Mouse (Mus musculus): ENCODE data around the gene Bri3bp. TPM values are rescaled to one million over a fixed set of nuclear protein-coding genes. Genes with fewer than 3 reads are reported as not detected.
A peak's percentile ranks its signal among the peaks of the same experiment; 100 is the strongest.

Bri3bp gene
- polyA plus RNA-seq, 1 experiment from 2014 or later, result 12.8 TPM

DNA sequence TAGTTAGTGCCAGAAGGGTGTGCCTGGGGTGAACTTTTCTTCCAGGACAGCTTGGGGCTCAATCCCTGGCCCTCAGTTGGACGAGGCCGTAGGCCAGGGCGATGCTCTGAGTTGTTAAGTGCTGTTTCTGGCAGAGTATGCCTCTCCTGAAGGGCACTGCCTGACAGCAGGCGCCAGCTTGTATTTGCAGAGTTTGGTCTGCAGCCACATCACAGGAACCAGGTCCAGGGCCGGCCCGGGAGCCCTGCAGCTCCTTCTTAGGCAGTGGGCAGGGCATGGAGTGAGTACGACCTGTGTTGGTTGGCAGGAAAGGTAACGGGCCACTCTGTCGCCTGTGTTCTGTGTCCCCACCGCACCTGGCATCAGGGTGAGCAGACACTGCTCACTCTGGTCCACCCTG lies 49.7 kb downstream of the Bri3bp start:
- TF ChIP-seq CTCF (IDR thresholded peaks at IDR 0.05) (no peak), EP300 (IDR thresholded peaks at IDR 0.05) (no peak)
- Histone ChIP-seq H3K4me2 (replicated peaks; ENCODE audit: low read depth, low read length) (no peak overlapping the region), H3K9me3 (ENCODE audit: low read length) (no peaks in the 10 kb centered on the region), H3K27ac (ENCODE audit: low read length) (no peak overlapping the region), H3K9ac (replicated peaks; ENCODE audit: low read depth) (no peak overlapping the region), H3K36me3 (ENCODE audit: insufficient read depth, low read length) (no peaks in the 10 kb centered on the region), H3K27me3 (replicated peaks; ENCODE audit: insufficient read depth, low read length) (no peaks in the 10 kb centered on the region), H3K4me1 (ENCODE audit: insufficient read depth, low read depth, low read length) (no peaks in the 10 kb centered on the region), H3K4me3 (ENCODE audit: low read depth, low read length) (no peak overlapping the region)
- DNase-seq (ENCODE audit: low spot score), result no peak
- ATAC-seq, result no peak
- 84% methylated on average over 10 of the region's 10 CpGs for WGBS

DNA sequence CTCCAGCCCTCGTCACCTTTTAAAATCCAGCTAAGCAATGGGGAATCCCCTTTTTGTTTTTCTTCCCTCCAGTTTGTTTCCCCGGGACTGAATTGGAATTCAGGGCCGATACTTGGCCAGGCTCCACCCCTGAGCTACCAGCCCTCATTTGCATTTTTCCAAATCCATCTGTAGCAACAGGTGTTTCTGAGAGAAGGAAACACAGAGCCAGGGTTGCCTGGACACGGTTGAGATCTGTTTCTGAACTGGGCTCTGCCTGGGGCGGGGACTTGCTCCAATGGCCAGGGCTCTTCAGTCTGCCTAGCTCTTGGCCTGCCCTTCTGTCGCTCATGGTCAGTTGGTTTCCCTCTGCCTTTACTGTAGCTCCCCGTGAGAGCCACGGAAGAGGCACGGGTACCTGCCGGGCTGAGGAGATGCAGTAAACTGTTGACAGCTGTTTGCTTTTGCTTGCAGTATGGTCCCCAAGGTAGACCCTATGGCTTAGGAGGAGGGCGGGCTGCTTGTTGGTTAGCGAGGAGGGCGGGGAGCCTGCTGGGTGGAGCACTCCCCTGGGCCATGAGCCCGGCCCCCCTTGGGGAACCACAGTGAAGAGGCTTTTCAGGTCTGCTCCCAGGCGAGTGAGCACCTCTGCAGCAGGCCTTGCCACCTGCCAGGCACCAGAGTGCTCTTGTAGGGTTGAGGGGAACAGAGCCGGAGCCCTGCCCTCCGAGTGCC lies 51.2 kb downstream of the Bri3bp start:
- H3K4me2 ChIP-seq (replicated peaks; ENCODE audit: low read depth, low read length), result no peak overlapping the region
- ATAC-seq, result peak; percentile 33

DNA sequence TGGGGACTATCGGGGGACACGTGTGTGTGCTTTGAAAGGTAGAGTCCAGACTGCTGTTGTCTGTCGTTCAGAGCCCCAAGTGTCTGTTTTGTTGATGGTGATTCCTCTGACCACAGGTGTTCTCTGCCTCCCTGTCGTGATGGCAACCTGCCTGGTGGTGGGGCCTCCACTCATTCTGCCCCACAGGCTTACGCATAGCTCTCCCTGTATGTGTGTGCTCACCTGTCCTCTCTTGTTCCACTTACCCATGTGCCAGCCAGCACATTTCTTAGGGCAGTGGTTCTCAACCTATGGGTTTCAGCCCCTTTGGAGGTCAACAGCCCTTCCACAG lies 51.7 kb downstream of the Bri3bp start:
- no peaks in the 10 kb centered on the region for H3K27me3 ChIP-seq (replicated peaks; ENCODE audit: insufficient read depth, low read length)
- no peak for TF ChIP-seq EP300 (IDR thresholded peaks at IDR 0.05)
- H3K4me3 ChIP-seq (ENCODE audit: low read depth, low read length), result no peak overlapping the region
- H3K27ac ChIP-seq (ENCODE audit: low read length), result no peak overlapping the region
- H3K4me1 ChIP-seq (ENCODE audit: insufficient read depth, low read depth, low read length), result no peaks in the 10 kb centered on the region
- H3K4me2 ChIP-seq (replicated peaks; ENCODE audit: low read depth, low read length), result no peak overlapping the region
- H3K36me3 ChIP-seq (ENCODE audit: insufficient read depth, low read length), result no peaks in the 10 kb centered on the region
- no peak overlapping the region for H3K9ac ChIP-seq (replicated peaks; ENCODE audit: low read depth)
- 70% methylated on average over 5 of the region's 5 CpGs for WGBS
- no peaks in the 10 kb centered on the region for H3K9me3 ChIP-seq (ENCODE audit: low read length)
- DNase-seq (ENCODE audit: low spot score) (no peak), ATAC-seq (0 out of 2 replicates have a peak, but pooled peaks have one; percentile 9)

More for the DNA sequence above, 51.2 kb downstream of the Bri3bp start:
- no peak overlapping the region for H3K9ac ChIP-seq (replicated peaks; ENCODE audit: low read depth)
- DNase-seq (ENCODE audit: low spot score), result no peak
- no peaks in the 10 kb centered on the region for H3K4me1 ChIP-seq (ENCODE audit: insufficient read depth, low read depth, low read length)
- no peaks in the 10 kb centered on the region for H3K9me3 ChIP-seq (ENCODE audit: low read length)
- TF ChIP-seq CTCF (IDR thresholded peaks at IDR 0.05) (no peak), EP300 (IDR thresholded peaks at IDR 0.05) (no peak)
- no peaks in the 10 kb centered on the region for H3K36me3 ChIP-seq (ENCODE audit: insufficient read depth, low read length)
- no peak overlapping the region for H3K27ac ChIP-seq (ENCODE audit: low read length)
- WGBS, result 63% methylated on average over 17 of the region's 17 CpGs
- H3K4me3 ChIP-seq (ENCODE audit: low read depth, low read length), result no peak overlapping the region
- H3K27me3 ChIP-seq (replicated peaks; ENCODE audit: insufficient read depth, low read length), result no peaks in the 10 kb centered on the region

DNA sequence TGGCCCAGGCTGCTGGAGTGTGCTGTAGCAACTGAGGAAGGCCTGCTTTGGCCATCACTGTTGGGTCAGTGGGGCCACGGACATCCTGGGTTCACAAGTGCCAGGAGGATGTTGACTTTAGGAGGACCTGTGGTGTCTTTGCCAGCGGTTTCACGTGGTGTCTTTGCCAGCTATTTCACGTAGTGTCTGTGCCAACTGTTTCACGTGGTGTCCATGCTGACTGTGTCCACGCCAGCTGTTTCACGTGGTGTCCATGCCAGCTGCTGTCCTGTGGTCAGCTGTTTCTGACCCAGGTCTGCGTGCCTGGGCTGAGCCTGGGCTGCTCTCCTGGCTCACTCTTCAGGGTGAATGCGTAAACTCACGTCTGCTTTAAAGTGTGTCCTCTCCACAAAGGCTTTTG lies 54.3 kb downstream of the Bri3bp start:
- Histone ChIP-seq H3K27ac (ENCODE audit: low read length) (no peak overlapping the region), H3K9me3 (ENCODE audit: low read length) (no peaks in the 10 kb centered on the region), H3K4me3 (ENCODE audit: low read depth, low read length) (no peak overlapping the region), H3K4me1 (ENCODE audit: insufficient read depth, low read depth, low read length) (no peaks in the 10 kb centered on the region), H3K27me3 (replicated peaks; ENCODE audit: insufficient read depth, low read length) (no peaks in the 10 kb centered on the region), H3K9ac (replicated peaks; ENCODE audit: low read depth) (no peak overlapping the region), H3K4me2 (replicated peaks; ENCODE audit: low read depth, low read length) (no peak overlapping the region), H3K36me3 (ENCODE audit: insufficient read depth, low read length) (no peaks in the 10 kb centered on the region)
- ATAC-seq, result no peak
- no peak for TF ChIP-seq CTCF (IDR thresholded peaks at IDR 0.05)
- 73% methylated on average over 10 of the region's 10 CpGs for WGBS
- no peak for DNase-seq (ENCODE audit: low spot score)

DNA sequence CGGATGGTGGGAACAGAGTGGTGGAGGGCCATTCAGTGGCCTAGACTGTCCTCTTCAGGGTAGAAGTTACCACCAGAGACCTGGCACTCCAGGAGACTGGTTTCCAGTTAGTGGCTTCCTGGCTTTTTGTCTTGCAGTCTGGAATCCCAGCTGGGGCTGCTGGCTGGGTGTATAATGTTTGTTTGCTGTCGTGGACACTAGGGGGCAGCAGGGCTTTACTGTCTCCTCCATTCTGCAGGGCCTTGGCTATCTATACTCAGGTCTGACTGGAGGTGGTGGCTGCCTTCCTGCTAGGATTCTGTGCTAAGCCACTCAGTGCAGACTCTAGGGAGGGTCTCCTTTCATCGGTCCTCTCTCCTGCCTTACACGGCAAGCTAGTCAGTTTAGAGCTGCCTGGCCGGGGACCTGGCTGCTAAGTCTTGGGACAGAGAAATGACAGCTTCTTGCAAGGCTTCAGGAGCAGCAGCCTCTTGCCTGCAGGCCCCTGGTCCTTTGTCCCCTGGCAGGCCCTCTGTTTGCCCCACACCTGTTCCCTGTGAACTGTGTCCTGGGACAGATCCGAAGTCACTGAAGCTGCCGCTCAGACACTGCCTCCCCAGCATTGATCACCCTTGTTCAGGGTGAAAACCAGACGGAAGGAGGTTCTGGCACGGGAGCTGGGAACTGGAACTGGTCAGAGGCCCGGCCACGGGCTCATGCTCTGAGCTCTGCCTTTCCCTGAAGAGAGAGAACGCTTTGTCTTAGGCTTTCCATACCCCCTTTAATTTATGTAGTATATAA lies 56.6 kb downstream of the Bri3bp start:
- Histone ChIP-seq H3K27me3 (replicated peaks; ENCODE audit: insufficient read depth, low read length) (no peaks in the 10 kb centered on the region), H3K4me3 (ENCODE audit: low read depth, low read length) (no peak overlapping the region), H3K36me3 (ENCODE audit: insufficient read depth, low read length) (no peaks in the 10 kb centered on the region), H3K4me2 (replicated peaks; ENCODE audit: low read depth, low read length) (no peak overlapping the region), H3K27ac (ENCODE audit: low read length) (no peak overlapping the region), H3K9ac (replicated peaks; ENCODE audit: low read depth) (no peak overlapping the region), H3K9me3 (ENCODE audit: low read length) (no peaks in the 10 kb centered on the region), H3K4me1 (ENCODE audit: insufficient read depth, low read depth, low read length) (no peaks in the 10 kb centered on the region)
- TF ChIP-seq CTCF (IDR thresholded peaks at IDR 0.05), result peak; percentile 70
- no peak for TF ChIP-seq EP300 (IDR thresholded peaks at IDR 0.05)
- peak; percentile 35 for DNase-seq (ENCODE audit: low spot score)
- ATAC-seq, result no peak
- 75% methylated on average over 12 of the region's 12 CpGs for WGBS

DNA sequence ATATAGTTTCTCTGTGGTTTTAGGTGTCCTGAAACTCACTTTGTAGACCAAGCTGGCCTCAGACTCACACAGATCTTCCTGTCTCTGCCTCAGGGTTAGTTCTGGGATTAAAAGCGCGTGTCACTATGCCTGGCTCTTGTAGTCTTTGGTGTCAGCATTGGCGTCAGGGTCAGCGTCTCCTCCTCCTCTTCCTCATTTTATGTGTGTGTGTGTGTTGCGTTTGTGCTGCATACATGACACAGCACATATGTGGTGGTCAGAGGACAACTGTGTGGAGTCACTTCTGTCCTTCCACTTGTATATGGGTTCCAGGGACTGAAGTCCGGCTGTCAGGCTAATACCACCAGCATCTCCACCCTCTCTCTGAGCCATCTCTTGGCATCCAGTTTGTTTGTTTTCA lies 60.1 kb downstream of the Bri3bp start:
- H3K27me3 ChIP-seq (replicated peaks; ENCODE audit: insufficient read depth, low read length), result no peaks in the 10 kb centered on the region

More for the DNA sequence above, 60.1 kb downstream of the Bri3bp start:
- H3K4me1 ChIP-seq (ENCODE audit: insufficient read depth, low read depth, low read length), result no peaks in the 10 kb centered on the region
- ATAC-seq, result no peak
- TF ChIP-seq EP300 (IDR thresholded peaks at IDR 0.05) (no peak), CTCF (IDR thresholded peaks at IDR 0.05) (no peak)
- no peak for DNase-seq (ENCODE audit: low spot score)
- no peaks in the 10 kb centered on the region for H3K36me3 ChIP-seq (ENCODE audit: insufficient read depth, low read length)
- H3K27ac ChIP-seq (ENCODE audit: low read length), result no peak overlapping the region
- no peak overlapping the region for H3K9ac ChIP-seq (replicated peaks; ENCODE audit: low read depth)
- no peak overlapping the region for H3K4me2 ChIP-seq (replicated peaks; ENCODE audit: low read depth, low read length)
- WGBS, result 86% methylated on average over 6 of the region's 6 CpGs
- no peaks in the 10 kb centered on the region for H3K9me3 ChIP-seq (ENCODE audit: low read length)
- no peak overlapping the region for H3K4me3 ChIP-seq (ENCODE audit: low read depth, low read length)

Data from lung, postnatal 0 days (tissue).